Mouse (Mus musculus) splenic B cell, adult 2 months (primary cell): Measurements from ENCODE around the gene Npnt.

Experiments used
- DNase-seq: peaks from one replicate; pipeline ENCODE4 v3.0.0-alpha.2; 2011; ENCODE audit warnings: low read depth, low spot score
- H3K27me3 ChIP-seq: 2 replicates; pipeline ENCODE4 v1.6.1; 2012; ENCODE audit warnings: mild to moderate bottlenecking, low read length, moderate library complexity, mixed read lengths; ENCODE audit not compliant: control insufficient read depth, poor library complexity, insufficient read depth, severe bottlenecking
- H3K36me3 ChIP-seq: 2 replicates; pipeline ENCODE4 v1.6.1; 2012; ENCODE audit warnings: mild to moderate bottlenecking, low read length, moderate library complexity, mixed read lengths; ENCODE audit not compliant: control insufficient read depth, poor library complexity, insufficient read depth, severe bottlenecking

The Npnt gene

GRCm38 (mm10) chr3:132948298-132948795 is 1.7 kb downstream of the Npnt start:
- H3K27me3 ChIP-seq: no peaks in the 10 kb centered on the region; the same call in 1 of the 2 replicates
- DNase-seq: no peak
- no peaks in the 10 kb centered on the region for H3K36me3 ChIP-seq

GRCm38 (mm10) chr3:132946086-132946485 is 4.0 kb downstream of the Npnt start:
- Histone ChIP-seq H3K27me3 (no peaks in the 10 kb centered on the region; the same call in 1 of the 2 replicates), H3K36me3 (no peaks in the 10 kb centered on the region)
- DNase-seq: no peak

DNA sequence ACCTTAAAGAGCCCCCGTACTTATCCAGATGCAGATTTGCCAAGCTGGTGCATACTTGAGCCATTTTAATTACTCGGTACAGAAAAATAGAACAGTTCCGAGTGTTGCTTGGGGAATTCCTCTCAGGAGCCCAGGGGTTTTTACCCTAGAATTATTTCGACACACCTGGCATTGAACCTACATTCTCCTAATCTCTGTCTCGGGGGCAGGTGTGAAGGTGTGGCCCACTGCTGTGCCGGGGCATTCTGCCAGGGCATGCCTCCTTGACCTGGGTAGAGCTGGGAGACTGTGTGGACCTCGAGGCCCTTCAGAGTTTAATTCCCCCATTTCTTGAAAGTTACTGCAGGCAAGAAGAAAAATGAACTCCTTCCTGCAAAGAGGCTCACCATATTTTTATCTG is 4.4 kb downstream of the Npnt start:
- no peak for DNase-seq
- H3K36me3 ChIP-seq: no peaks in the 10 kb centered on the region
- H3K27me3 ChIP-seq: no peaks in the 10 kb centered on the region

- no peaks in the 10 kb centered on the region for H3K36me3 ChIP-seq
- no peak for DNase-seq
Observed at GRCm38 (mm10) chr3:132944609-132945008, 5.5 kb downstream of the Npnt start.

GRCm38 (mm10) chr3:132944193-132944592 is 5.9 kb downstream of the Npnt start:
- no peaks in the 10 kb centered on the region for H3K27me3 ChIP-seq
- no peak for DNase-seq
- H3K36me3 ChIP-seq: no peaks in the 10 kb centered on the region

More at GRCm38 (mm10) chr3:132944609-132945008, 5.5 kb downstream of the Npnt start:
- no peaks in the 10 kb centered on the region for H3K27me3 ChIP-seq

- DNase-seq: no peak
- Histone ChIP-seq H3K27me3 (no peaks in the 10 kb centered on the region), H3K36me3 (no peaks in the 10 kb centered on the region)
Observed at GRCm38 (mm10) chr3:132942778-132943177, 7.3 kb downstream of the Npnt start.

DNA sequence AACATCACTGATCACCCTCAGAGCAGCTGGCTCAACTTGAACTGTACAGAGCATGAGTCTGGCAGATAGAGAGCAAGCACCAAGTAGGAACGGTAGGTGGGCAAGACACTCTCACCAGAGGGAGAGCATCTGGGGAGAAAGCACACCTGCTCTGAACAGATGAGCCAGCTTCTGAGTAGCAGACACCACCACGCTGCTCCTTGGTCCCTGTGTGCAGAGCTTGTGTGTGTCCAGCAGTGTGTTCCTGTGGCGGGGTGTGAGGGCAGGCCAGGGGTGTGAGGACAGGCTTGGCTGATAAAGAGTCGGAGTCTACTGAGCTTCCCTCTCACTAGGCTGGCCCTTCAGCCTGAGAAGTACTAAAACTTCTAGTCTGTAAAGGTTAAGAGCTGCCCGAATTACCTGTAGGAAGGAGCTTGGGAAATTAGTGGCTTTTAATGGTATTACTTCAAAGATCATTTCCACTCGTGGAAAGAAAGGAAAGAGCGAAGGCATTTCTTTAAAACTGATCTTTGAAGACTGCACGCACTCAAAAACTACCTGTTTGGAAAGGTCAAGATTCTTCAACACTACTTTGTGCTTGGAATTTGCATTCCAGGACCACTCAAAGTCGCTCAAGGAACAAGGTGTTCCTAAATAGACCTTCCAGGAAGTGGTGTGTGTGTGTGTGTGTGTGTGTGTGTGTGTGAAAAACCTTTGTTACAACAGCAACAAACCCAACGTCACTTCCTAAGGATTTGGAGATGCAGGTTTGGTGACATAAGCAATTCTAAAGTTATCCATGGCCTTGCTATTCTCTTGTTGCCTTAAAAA is 9.7 kb downstream of the Npnt start:
- H3K27me3 ChIP-seq: no peaks in the 10 kb centered on the region
- no peak for DNase-seq
- H3K36me3 ChIP-seq: no peaks in the 10 kb centered on the region

GRCm38 (mm10) chr3:132939006-132939405 is 11.1 kb downstream of the Npnt start:
- Histone ChIP-seq H3K27me3 (no peaks in the 10 kb centered on the region), H3K36me3 (no peaks in the 10 kb centered on the region)
- no peak for DNase-seq

- no peaks in the 10 kb centered on the region for H3K27me3 ChIP-seq
- H3K36me3 ChIP-seq: no peaks in the 10 kb centered on the region
- DNase-seq: no peak
Observed at GRCm38 (mm10) chr3:132934649-132935048, 15.4 kb downstream of the Npnt start.

DNA sequence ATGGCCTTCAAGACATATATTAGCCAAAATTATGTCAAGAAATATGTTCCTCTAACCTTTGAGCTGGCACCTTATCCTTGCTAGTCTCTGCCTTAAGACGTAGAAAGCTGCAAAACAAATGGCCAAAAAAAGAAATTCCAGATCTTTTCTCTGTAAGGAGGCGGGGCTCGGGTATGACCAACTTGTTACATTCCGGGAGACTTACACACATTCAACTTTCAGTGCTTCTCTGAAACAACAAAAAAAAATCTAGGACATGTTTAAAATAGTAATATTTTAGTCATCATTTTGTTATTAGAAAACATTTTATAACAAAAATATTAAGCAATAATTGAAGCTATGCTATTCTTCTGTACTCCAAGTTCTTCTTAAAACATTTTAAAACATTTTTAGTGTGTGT is 18.6 kb downstream of the Npnt start:
- no peaks in the 10 kb centered on the region for H3K27me3 ChIP-seq
- H3K36me3 ChIP-seq: no peaks in the 10 kb centered on the region
- DNase-seq: no peak

DNA sequence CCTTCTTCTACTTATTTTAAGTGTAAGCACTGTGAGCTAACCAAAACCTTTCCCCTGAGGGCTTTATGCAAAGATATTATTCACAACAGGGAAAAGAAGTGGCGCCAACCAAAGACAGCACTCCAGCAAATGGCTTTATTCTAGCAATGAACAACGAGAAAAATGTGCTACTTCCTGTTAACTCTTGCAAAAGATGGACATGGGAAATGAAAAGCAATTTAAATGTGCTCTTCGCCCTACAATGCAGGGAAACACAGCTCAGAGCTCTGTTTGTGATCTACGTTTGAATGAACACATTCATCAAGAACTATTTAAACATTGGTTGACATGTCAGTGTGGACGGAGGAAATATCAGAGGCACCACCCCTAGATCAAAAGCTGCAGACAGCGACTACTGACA is 20.2 kb downstream of the Npnt start:
- DNase-seq: no peak
- H3K36me3 ChIP-seq: no peaks in the 10 kb centered on the region
- no peaks in the 10 kb centered on the region for H3K27me3 ChIP-seq

DNA sequence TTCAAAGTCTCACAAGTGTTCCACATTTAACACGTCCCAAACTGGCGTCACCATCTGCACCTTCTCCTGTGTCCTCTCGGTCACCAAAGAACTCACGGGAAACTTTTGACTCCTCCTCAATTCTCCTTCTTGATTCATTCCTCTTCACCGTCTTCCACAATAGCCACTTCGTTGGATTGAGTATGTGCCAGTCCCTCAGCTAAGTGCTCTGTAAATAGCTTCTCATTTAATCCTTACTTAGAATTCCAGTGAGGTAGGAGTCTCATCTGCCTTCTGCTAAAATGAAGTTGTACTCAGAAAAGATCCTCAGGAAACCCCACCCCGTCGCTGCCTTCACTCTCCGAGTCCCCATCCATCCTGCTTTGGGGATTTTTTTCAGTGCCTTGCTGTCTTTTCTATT is 21.9 kb downstream of the Npnt start:
- H3K36me3 ChIP-seq: no peaks in the 10 kb centered on the region
- H3K27me3 ChIP-seq: no peaks in the 10 kb centered on the region
- DNase-seq: no peak

DNA sequence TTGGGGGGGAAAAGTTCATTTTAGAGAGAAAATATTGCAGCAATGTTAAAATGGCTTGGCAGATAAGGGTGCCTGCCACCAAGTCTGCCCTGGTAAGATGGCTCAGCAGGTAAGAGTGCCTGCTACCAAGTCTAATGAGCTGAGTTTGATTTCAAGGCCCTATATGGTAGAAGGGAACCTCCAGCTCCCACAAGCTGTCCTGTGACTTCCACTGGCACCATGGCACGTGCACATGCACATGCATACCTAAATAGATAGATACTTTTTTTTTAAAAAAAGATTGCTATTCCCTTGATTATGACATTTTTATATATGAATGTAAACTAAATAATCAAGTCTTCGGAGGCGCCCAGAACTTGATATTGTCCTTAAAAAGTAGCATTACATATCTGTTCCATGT is 30.3 kb downstream of the Npnt start:
- DNase-seq: no peak
- Histone ChIP-seq H3K27me3 (no peaks in the 10 kb centered on the region), H3K36me3 (no peaks in the 10 kb centered on the region)

DNA sequence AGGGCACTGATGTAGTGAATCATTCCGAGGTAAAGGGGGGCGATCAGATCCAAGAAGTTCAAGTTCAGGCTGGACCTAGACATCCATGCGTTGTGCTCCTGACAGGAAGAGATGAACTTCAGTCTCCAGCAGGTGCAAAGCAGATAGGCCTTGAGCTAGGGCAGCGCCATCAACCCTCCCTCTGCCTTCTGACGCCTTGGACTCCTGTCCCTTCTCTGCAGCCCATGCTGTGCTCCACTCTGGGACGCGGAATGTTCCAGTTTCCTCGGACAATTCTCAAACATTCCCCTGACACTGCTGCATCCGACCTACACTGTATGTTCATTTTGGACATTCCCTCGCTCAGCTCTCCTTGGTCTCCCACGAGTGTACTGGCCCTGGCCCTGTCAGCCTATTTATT is 30.9 kb downstream of the Npnt start:
- no peak for DNase-seq
- Histone ChIP-seq H3K36me3 (no peaks in the 10 kb centered on the region), H3K27me3 (no peaks in the 10 kb centered on the region)

DNA sequence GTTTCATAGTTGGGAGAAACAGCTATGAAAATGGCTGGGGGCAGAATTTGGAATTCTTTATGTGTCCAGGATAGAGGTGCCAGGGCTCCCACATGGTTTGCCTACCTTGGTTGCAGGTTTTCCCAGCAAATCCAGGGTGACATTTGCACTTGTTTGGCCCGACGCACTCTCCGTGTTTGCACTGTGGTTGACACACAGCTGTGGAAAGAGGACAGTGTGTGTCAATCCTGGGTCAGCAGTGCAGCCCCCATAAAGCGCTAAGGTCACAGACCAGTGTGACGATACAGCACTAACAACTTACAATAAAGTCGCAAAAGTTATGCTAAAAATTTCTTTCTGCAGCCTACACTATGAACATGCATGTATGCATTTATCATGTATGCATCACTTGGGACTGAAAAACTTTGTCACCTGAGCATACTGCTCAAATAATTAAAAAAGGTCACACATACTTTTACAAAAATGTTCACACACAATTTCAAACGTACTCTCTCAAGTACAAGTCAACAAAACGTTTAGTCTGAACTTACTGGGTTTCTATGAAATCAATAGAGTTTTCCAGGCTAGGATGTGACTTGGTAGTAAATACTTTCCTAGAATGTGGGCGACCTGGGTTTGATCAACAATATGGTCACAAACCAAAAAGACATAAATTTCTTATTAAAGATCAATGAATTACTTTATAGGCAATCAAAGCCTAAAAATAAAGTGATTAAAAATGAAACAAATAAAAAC is 32.6 kb downstream of the Npnt start:
- Histone ChIP-seq H3K36me3 (no peaks in the 10 kb centered on the region), H3K27me3 (no peaks in the 10 kb centered on the region)
- no peak for DNase-seq
